Comparison of ENCODE assay signal across 18 mouse cellular contexts in genomic region chr15:13092064-13092463, GRCm38 (mm10).
"Had no signal": no experiment of that assay in that cellular context is flagged by ENCODE, and none has a peak within 500 bp of the region (broad histone marks: within the 10 kb centered on the region; RNA-seq: fewer than 3 reads in every experiment).

No protein-coding gene starts in this region.

- H3K4me3 ChIP-seq: midbrain, embryonic 10.5 days; midbrain, embryonic 13.5 days; myocyte; neural tube, embryonic 13.5 days; neural tube, embryonic 15.5 days had no signal

- H3K9ac ChIP-seq: lung, embryonic 14.5 days; midbrain, embryonic 13.5 days; neural tube, embryonic 13.5 days; neural tube, embryonic 15.5 days had no signal

- H3K9me3 ChIP-seq: midbrain, embryonic 10.5 days; midbrain, embryonic 13.5 days; neural tube, embryonic 13.5 days; neural tube, embryonic 15.5 days had no signal

- ATAC-seq: midbrain, embryonic 13.5 days; midbrain, embryonic 16.5 days had no signal

- H3K27ac ChIP-seq: midbrain, embryonic 10.5 days; midbrain, embryonic 13.5 days; neural tube, embryonic 13.5 days; neural tube, embryonic 15.5 days had no signal

- H3K27me3 ChIP-seq: midbrain, embryonic 13.5 days; neural tube, embryonic 13.5 days; neural tube, embryonic 15.5 days had no signal

- H3K4me2 ChIP-seq: lung, embryonic 14.5 days; midbrain, embryonic 13.5 days; neural tube, embryonic 13.5 days; neural tube, embryonic 15.5 days had no signal

- H3K36me3 ChIP-seq: midbrain, embryonic 13.5 days; neural tube, embryonic 13.5 days; neural tube, embryonic 15.5 days had no signal

- DNase-seq: lung, adult 18-20 months; lung, embryonic 14.5 days; lung, postnatal 10 days; lung, postnatal 4 days; retina, postnatal 1 day; right cerebral cortex, adult 18-20 months; right cerebral cortex, postnatal 25 days; right cerebral cortex, postnatal 4 days; spleen, adult 18-20 months; thymus, adult 2 months; thymus, postnatal 25 days; thymus, postnatal 4 days had no signal
